Mouse (Mus musculus) ES-Bruce4 (cell line): Measurements from ENCODE around the gene Setd3.

ENCODE experiments used
- CTCF ChIP-seq: IDR thresholded peaks from one replicate; pipeline ENCODE4 v1.8.1; 2011; ENCODE audit warnings: low read depth, low read length
- POLR2A ChIP-seq: IDR thresholded peaks from one replicate; pipeline ENCODE4 v1.8.1; 2011; ENCODE audit warnings: low read length; ENCODE audit not compliant: insufficient read depth

- TF ChIP-seq CTCF (no peak), POLR2A (no peak)
Measured at GRCm38 (mm10) chr12:108163706-108164105, 15.4 kb downstream of the Setd3 start.
